Mouse (Mus musculus) kidney, adult 8-10 months (tissue): ENCODE measurements around the gene Lmtk2.
A peak's percentile ranks its signal among the peaks of the same experiment; 100 is the strongest.

Experiments
- DNase-seq, 2 experiments: peaks; one replicate each; pipeline ENCODE4 v3.0.0; 2022

The Lmtk2 gene

DNA sequence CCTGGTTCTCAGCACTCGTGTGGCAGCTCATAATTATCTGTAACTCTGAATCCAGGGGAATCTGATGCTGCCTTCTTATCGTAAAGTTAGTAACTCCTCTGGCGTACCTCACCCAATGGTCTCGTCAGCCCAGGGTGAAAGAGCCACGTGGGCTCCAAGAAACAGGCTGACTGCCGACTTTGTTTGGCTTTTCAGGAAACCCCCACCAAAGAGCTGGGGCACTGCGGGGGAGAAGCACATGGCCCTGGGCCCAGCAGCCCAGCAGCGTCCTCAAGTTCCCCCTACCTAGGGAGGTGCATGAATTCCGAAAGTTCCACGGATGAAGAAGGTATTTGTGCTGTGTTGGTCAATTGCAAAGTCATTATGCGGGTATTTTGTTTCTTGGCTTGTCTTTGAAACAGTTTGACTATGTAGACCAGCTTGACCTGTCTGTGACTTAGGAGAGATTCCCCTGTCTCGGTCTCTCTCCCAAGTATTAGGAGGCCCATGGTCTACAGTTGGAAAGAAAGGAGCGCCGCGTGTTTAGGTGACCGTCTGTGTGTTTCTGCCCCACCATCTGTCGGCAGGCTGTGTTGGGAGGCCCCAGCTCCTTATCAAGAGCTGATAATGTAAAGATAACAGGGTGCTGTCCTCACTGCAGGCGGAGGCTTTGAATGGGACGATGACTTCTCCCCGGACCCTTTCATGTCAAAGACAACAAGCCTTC lies 82.5 kb downstream of the Lmtk2 start:
- no peak for DNase-seq

- no peak for DNase-seq
These were observed 83.0 kb downstream of the Lmtk2 start for GRCm38 (mm10) chr5:144183248-144183559.

GRCm38 (mm10) chr5:144183647-144184335 lies 83.6 kb downstream of the Lmtk2 start:
- no peak for DNase-seq

- no peak for DNase-seq
These were observed 84.3 kb downstream of the Lmtk2 start for GRCm38 (mm10) chr5:144184350-144185045.

GRCm38 (mm10) chr5:144188422-144188821 lies 88.2 kb downstream of the Lmtk2 start:
- DNase-seq, result no peak

- DNase-seq, result no peak
These were observed 89.1 kb downstream of the Lmtk2 start for GRCm38 (mm10) chr5:144189327-144189726.

GRCm38 (mm10) chr5:144189950-144190583 lies 89.8 kb downstream of the Lmtk2 start, which contains the start of gene Bhlha15:
TSS of gene Bhlha15 (plus strand) at chr5:144190286.
- DNase-seq, result peak; percentile 67 to 72

- no peak for DNase-seq
These were observed 90.8 kb downstream of the Lmtk2 start for GRCm38 (mm10) chr5:144191026-144191425.

DNA sequence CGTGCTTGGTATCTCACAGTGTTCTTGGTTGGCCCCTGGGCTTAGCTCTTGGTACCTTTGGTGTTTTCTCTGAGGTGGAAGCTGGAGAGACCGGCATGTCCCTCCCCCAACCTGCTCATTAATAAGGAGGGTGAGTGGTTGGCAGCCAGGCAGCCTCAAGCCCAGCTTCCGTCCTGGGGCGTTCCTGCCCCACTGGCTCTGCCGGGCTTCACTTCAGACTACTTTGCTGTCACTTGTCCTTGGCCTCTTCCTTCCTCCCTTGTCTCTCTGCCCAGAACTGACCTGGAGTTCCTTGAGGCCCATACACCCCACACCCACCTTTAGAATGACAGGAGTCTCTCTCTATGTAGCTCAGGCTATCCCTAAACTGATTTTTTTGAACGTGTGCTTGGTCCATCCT lies 92.4 kb downstream of the Lmtk2 start:
- DNase-seq, result no peak

DNA sequence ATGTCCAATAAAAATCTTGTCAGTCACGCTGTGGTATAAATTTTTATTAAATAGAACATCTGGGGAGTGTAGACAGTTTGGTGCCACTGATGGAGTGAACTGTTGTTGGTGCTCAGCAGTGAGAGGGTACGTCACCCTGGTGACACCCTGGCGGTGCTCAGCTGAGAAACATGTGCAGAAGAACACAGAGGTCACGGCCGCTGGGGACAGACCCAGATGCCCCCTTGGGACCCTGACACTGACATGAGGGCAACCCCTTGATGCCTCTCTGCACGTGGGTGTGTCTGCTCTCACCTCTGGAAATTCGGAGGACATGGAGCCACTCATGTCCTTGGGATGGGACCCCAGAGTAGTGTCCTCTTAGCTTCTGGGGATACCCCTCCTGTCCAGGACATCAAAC lies 94.2 kb downstream of the Lmtk2 start:
- no peak for DNase-seq

DNA sequence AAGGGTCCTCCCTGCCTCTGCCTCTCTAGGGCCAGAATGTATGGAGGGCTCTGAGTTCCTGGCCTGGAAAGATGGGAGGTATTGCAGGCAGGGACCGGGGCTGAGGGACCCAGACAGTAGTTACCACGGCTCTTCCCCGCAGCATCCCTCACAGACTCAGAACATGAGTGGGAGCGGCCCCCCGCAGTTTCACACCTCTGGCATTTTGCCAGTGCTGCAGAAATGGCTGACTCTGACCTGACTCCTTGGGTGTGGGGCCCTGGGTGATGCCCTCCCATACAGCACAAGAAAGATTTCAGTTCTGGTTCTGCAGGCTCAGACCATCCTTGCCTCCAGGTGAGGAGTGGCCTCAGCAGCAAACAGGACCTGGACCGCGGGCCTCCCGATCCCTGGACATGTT lies 95.3 kb downstream of the Lmtk2 start:
- no peak for DNase-seq

DNA sequence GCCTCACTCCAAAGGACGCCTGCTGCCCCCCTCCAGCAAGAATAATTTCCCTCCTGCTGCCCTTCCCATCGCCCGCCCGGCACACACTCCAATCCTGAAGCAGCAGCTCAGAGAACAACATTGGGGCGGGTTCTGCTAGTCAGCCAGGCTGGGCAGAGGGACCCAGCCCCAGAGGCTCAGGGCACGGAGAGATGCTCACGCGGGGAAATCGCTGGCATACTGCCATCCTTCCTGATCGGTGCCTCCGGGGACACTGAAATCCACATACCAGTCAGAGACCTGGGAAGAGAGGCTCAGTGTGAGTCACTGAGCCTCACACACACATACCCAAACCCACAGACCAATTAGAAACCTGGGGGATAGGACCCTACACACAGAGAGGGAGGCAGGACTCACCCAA lies 100.4 kb downstream of the Lmtk2 start:
- DNase-seq, result no peak

- no peak for DNase-seq
These were observed 102.2 kb downstream of the Lmtk2 start for GRCm38 (mm10) chr5:144202430-144202829.

GRCm38 (mm10) chr5:144203398-144203959 lies 103.2 kb downstream of the Lmtk2 start:
- DNase-seq, result no peak

DNA sequence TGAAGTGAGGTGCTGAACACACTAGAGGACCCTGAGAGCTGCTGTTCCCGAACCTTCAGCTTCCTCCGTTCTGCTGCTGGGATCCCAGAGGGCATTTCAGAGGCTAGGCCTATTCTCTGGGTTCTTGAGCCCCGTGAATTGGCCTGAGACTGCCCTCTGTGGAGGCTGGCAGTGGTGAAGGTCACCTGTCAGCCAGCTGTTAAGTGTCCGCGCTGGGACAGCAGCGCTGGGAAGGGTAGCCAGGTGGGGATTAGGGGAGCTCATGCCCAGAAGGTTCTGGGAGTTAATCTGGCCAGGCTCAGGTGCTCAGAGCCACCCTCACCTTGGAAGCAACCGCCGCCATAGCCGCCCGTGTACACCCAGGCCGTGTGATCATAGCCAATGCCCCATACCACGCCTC lies 104.1 kb downstream of the Lmtk2 start:
- no peak for DNase-seq

DNA sequence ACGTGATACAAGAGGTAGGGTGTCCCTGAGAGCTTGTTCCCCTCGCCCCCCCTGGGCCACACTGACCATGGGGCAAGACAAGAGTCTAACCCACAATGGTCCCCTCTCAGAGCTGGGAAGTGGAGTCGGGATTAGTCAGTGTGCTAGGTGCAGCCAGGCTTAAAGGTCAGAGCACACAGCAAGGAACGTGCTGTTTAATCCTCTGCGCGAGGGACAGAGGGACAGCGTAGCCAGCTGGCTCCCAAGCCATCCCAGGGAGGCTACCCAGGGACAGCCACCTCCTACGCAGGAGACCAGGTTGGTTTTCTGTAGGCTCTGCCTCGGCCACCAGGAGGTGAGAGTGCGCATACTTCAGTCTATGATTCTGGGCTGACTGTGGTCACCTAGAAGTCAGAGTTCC lies 104.7 kb downstream of the Lmtk2 start:
- DNase-seq, result no peak

DNA sequence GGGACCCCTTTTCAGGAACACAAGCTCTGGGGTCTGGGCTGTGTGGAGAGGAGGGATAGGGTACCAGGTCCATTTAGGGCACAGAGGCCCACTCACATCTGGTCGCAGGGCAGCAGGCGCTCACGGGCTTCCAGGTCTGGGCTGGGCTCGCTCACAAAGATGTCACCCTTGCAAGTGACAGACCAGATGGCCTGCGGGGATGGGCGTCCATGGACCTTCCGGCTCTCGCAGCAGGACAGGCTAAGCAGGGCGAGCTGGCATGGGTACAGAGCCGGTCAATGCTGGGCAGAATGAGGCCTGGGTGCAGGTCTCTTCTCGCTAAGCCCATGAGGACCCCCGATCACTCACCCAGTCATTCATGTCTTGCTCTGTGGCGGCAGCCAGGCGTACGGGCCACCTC lies 105.8 kb downstream of the Lmtk2 start:
- no peak for DNase-seq

DNA sequence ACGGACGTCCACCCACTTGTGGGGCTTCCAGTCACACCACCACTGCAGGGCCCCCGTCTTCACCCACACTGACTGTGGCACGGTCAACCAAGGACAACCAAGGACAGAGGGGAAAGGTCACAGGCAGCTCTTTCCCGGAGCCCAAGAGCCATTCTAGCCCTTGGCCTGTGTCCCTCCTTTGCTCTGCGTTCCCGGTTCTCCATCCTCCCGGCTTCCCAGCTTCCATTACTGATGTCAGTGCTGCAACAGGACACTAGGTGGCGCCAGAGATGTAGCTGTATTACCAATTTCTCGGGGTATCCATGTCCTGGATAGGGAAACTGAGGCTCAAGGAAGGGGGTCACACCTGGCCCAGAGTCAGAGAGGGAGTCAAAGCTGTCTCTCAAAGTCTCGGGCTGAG lies 107.2 kb downstream of the Lmtk2 start:
- peak in 1 of 2 experiments; percentile 48 for DNase-seq

- peak in 1 of 2 experiments; percentile 61 for DNase-seq
These were observed 114.2 kb downstream of the Lmtk2 start for GRCm38 (mm10) chr5:144214453-144214852.

- DNase-seq, result no peak
These were observed 115.8 kb downstream of the Lmtk2 start for GRCm38 (mm10) chr5:144215992-144216391.

DNA sequence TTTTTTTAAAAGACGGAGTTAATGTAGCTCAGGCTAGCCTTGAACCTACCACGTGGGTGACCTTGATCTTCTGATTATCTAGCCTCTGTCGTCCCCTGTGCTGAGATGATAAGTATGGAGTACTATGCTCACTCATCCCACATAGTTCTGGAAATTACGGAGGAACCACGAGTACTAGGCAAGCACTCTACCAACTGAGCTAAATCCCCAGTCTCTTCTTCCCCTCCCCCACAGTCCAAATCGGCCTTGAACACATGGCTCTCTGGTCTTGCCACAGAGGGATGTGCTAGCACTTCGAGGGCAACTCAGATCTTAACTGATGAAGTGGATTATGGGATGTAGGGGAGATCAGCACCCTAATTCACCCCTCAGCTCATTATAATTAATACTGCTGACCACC lies 117.8 kb downstream of the Lmtk2 start:
- DNase-seq, result no peak

- DNase-seq, result peak; percentile 33 to 39
These were observed 119.1 kb downstream of the Lmtk2 start for GRCm38 (mm10) chr5:144219306-144219705.

DNA sequence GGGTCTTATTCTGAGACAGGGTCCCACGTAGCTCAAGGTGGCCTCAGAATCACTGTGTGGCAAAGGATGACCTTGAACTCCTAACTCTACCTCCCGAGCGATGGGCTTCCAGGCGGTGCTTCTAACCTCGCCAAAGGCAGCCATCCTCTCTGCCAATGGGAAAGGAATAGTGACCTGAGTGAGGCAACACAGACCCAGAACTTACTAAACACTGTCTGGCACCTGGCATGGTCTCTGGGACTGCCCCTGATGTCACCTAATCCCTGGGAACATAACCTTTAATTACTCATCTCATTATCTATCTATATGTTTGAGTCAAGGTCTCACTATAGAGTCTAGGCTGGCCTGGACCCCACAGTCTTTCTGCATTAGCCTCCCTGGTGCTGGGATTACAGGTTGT lies 119.7 kb downstream of the Lmtk2 start:
- no peak for DNase-seq
